Mouse (Mus musculus) midbrain, embryonic 12.5 days (tissue): ENCODE data around the gene Hcfc1r1. TPM values are rescaled to one million over a fixed set of nuclear protein-coding genes. Genes with fewer than 3 reads are reported as not detected.

Experiments used
- polyA plus RNA-seq: library from polyadenylated mRNA; unstranded; fragments of >200 nt; fragmentation: Nextera tagmentation; extraction: Ambion mirVana; gene quantifications from 2 replicates; pipeline ENCODE4 v1.2.1, GENCODE M21; 2016

Hcfc1r1 gene
- polyA plus RNA-seq, 1 experiment from 2014 or later = 52.2 TPM

Other genes with a start within 250 kb of the Hcfc1r1 start
- not detected in 2 replicates for gene Vmn2r117, start 193.9 kb upstream of the Hcfc1r1 start, polyA plus RNA-seq
- gene Zfp213, start 109.4 kb upstream of the Hcfc1r1 start, polyA plus RNA-seq = 21.8 and 22.4 TPM in 2 replicates
- gene Zfp13, start 74.1 kb upstream of the Hcfc1r1 start, polyA plus RNA-seq = 24.1 and 25.9 TPM in 2 replicates
- gene Zscan10, start 72.7 kb upstream of the Hcfc1r1 start, polyA plus RNA-seq = 0.16 TPM in 1 of 2 replicates, not detected in the other
- 1.5 and 1.7 TPM in 2 replicates for gene Mmp25, start 28.3 kb upstream of the Hcfc1r1 start, polyA plus RNA-seq
- 0.14 and 0.26 TPM in 2 replicates for gene Bicdl2, start 13.1 kb upstream of the Hcfc1r1 start, polyA plus RNA-seq
- 46.7 and 48.5 TPM in 2 replicates for gene Thoc6, start 286 bp downstream of the Hcfc1r1 start, polyA plus RNA-seq
- 2.2 and 2.5 TPM in 2 replicates for gene Tnfrsf12a, start 3.9 kb downstream of the Hcfc1r1 start, polyA plus RNA-seq
- 1.7 and 2.8 TPM in 2 replicates for gene Cldn6, start 5.7 kb downstream of the Hcfc1r1 start, polyA plus RNA-seq
- 0.84 TPM in 2 replicates for gene Cldn9, start 10.4 kb downstream of the Hcfc1r1 start, polyA plus RNA-seq
- gene 1520401A03Rik, start 49.2 kb downstream of the Hcfc1r1 start, polyA plus RNA-seq = 0.14 TPM in 1 of 2 replicates, not detected in the other
- 36.9 and 40.8 TPM in 2 replicates for gene Pkmyt1, start 52.7 kb downstream of the Hcfc1r1 start, polyA plus RNA-seq
- gene Paqr4, start 67.3 kb downstream of the Hcfc1r1 start, polyA plus RNA-seq = 40.4 and 41.2 TPM in 2 replicates
- gene Kremen2, start 72.2 kb downstream of the Hcfc1r1 start, polyA plus RNA-seq = 1.2 and 1.5 TPM in 2 replicates
- gene Flywch1, start 98.0 kb downstream of the Hcfc1r1 start, polyA plus RNA-seq = 212 and 220 TPM in 2 replicates
- 33.6 and 37.2 TPM in 2 replicates for gene Flywch2, start 112.5 kb downstream of the Hcfc1r1 start, polyA plus RNA-seq
- gene Srrm2, start 116.9 kb downstream of the Hcfc1r1 start, polyA plus RNA-seq = 736 and 744 TPM in 2 replicates
- 1,125 and 1,165 TPM in 2 replicates for gene Elob, start 155.5 kb downstream of the Hcfc1r1 start, polyA plus RNA-seq
- 0.48 and 0.76 TPM in 2 replicates for gene Prss33, start 162.5 kb downstream of the Hcfc1r1 start, polyA plus RNA-seq
- gene Prss32, start 170.3 kb downstream of the Hcfc1r1 start, polyA plus RNA-seq = not detected in 2 replicates
- gene Prss41, start 170.6 kb downstream of the Hcfc1r1 start, polyA plus RNA-seq = 0.82 and 0.91 TPM in 2 replicates
- gene Prss21, start 194.5 kb downstream of the Hcfc1r1 start, polyA plus RNA-seq = not detected in 2 replicates
- not detected in 2 replicates for gene Dcpp1, start 207.3 kb downstream of the Hcfc1r1 start, polyA plus RNA-seq
- not detected in 2 replicates for gene Dcpp2, start 207.3 kb downstream of the Hcfc1r1 start, polyA plus RNA-seq
- gene Dcpp3, start 243.9 kb downstream of the Hcfc1r1 start, polyA plus RNA-seq = not detected in 2 replicates